Mouse (Mus musculus) CH12.LX (cell line): ENCODE measurements at regions not wholly inside any gene's neighbourhood (a gene's known extent, or its start where the extent isn't known, plus 50 kb on each side); places are given as distances from the start of the nearest gene placed in this dataset.

ENCODE experiments used
- CTCF ChIP-seq, 2 experiments: IDR thresholded peaks in 1 of 2; conservative IDR thresholded peaks in 1 of 2; 2 replicates each; pipeline ENCODE4 v1.5.1; 2011 to 2012; ENCODE audit warnings: low read depth in 2 of 2, low read length in 2 of 2, improper control_type of control experiment in 1 of 2, inconsistent platforms in 1 of 2, mild to moderate bottlenecking in 1 of 2, moderate library complexity in 1 of 2
- HCFC1 ChIP-seq: IDR thresholded peaks from 2 replicates; pipeline ENCODE4 v1.6.1; 2012; ENCODE audit warnings: low read depth, mild to moderate bottlenecking, inconsistent platforms, low read length, improper control_type of control experiment
- KAT2A ChIP-seq: IDR thresholded peaks from 2 replicates; pipeline ENCODE4 v1.6.1; 2012; ENCODE audit warnings: low read length, improper control_type of control experiment, inconsistent platforms; ENCODE audit not compliant: insufficient replicate concordance
- MAX ChIP-seq: IDR thresholded peaks from 2 replicates; pipeline ENCODE4 v1.6.1; 2011; ENCODE audit warnings: low read length, improper control_type of control experiment
- MAZ ChIP-seq: IDR thresholded peaks from 2 replicates; pipeline ENCODE4 v1.6.1; 2012; ENCODE audit warnings: low read depth, mild to moderate bottlenecking, inconsistent platforms, low read length, improper control_type of control experiment, moderate library complexity
- POLR2A ChIP-seq: IDR thresholded peaks from 2 replicates; pipeline ENCODE4 v1.6.1; 2011; ENCODE audit warnings: low read depth, mild to moderate bottlenecking, improper control_type of control experiment, low read length
- UBTF ChIP-seq: IDR thresholded peaks from 2 replicates; pipeline ENCODE4 v1.6.1; 2012; ENCODE audit warnings: low read depth, mild to moderate bottlenecking, inconsistent platforms, low read length, improper control_type of control experiment, moderate library complexity
- ZNF384 ChIP-seq: IDR thresholded peaks from 2 replicates; pipeline ENCODE4 v1.6.1; 2012; ENCODE audit warnings: low read depth, low read length, improper control_type of control experiment, inconsistent platforms

- TF ChIP-seq CTCF (conservative IDR thresholded peaks at IDR 0.05 in 1 of 2, IDR thresholded peaks at IDR 0.05 in 1 of 2; ENCODE audit: low read depth in 2 of 2, low read length in 2 of 2) = no peak
- no peak for TF ChIP-seq HCFC1
- TF ChIP-seq MAZ = no peak
- no peak for TF ChIP-seq POLR2A
- TF ChIP-seq ZNF384 = no peak
- no peak for TF ChIP-seq KAT2A
- no peak for TF ChIP-seq UBTF
- no peak for TF ChIP-seq MAX
These were observed 67.5 kb upstream of the Peli2 start for GRCm38 (mm10) chr14:48053151-48053550.
